Mouse (Mus musculus) gastrocnemius, adult 18-20 months (tissue): ENCODE measurements around the gene Pde5a. TPM values are rescaled to one million over a fixed set of nuclear protein-coding genes. Genes with fewer than 3 reads are reported as not detected.

Source experiments
- DNase-seq: peaks from one replicate; pipeline ENCODE4 v3.0.0; 2021; ENCODE audit warnings: low spot score
- long read RNA-seq, 2 experiments: library from polyadenylated mRNA; stranded (forward); transcript quantifications; one replicate each; pipeline ENCODE4 v2.0.0; 2021
- total RNA-seq, 2 experiments: library from RNA; stranded (reverse); gene quantifications; 2 replicates each; pipeline ENCODE4 v1.2.3; 2021

Gene Pde5a
- 1 to 10 TPM; 1.5 to 2.1 TPM for total RNA-seq
- long read RNA-seq, experiment 1 = 0 reads
- long read RNA-seq, experiment 2 = 0 reads

GRCm38 (mm10) chr3:122728852-122729600, at the start of gene Pde5a:
Gene Pde5a (plus strand): TSS chr3:122728947.
- peak; percentile 65 for DNase-seq

- DNase-seq = no peak
Measured at GRCm38 (mm10) chr3:122680851-122681250, 47.9 kb upstream of the Pde5a start.

GRCm38 (mm10) chr3:122682352-122682751, 46.4 kb upstream of the Pde5a start:
- no peak for DNase-seq

GRCm38 (mm10) chr3:122684832-122685231, 43.9 kb upstream of the Pde5a start:
- DNase-seq = no peak

GRCm38 (mm10) chr3:122693039-122693438, 35.7 kb upstream of the Pde5a start:
- no peak for DNase-seq

GRCm38 (mm10) chr3:122695870-122696269, 32.9 kb upstream of the Pde5a start:
- no peak for DNase-seq

GRCm38 (mm10) chr3:122696672-122697071, 32.1 kb upstream of the Pde5a start:
- no peak for DNase-seq

GRCm38 (mm10) chr3:122704209-122704608, 24.5 kb upstream of the Pde5a start:
- DNase-seq = no peak

- DNase-seq = no peak
Measured at GRCm38 (mm10) chr3:122705246-122705645, 23.5 kb upstream of the Pde5a start.

GRCm38 (mm10) chr3:122708485-122708884, 20.3 kb upstream of the Pde5a start:
- no peak for DNase-seq

GRCm38 (mm10) chr3:122710141-122710540, 18.6 kb upstream of the Pde5a start:
- DNase-seq = no peak

GRCm38 (mm10) chr3:122718631-122719030, 10.1 kb upstream of the Pde5a start:
- no peak for DNase-seq

- no peak for DNase-seq
Measured at GRCm38 (mm10) chr3:122721522-122721921, 7.2 kb upstream of the Pde5a start.

GRCm38 (mm10) chr3:122729601-122729959, 833 bp downstream of the Pde5a start:
- DNase-seq = peak; percentile 24

GRCm38 (mm10) chr3:122729960-122730740, 1.4 kb downstream of the Pde5a start:
- DNase-seq = peak; percentile 50

GRCm38 (mm10) chr3:122730741-122731235, 2.0 kb downstream of the Pde5a start:
- DNase-seq = no peak

GRCm38 (mm10) chr3:122733806-122734205, 5.1 kb downstream of the Pde5a start:
- no peak for DNase-seq

- DNase-seq = no peak
Measured at GRCm38 (mm10) chr3:122734329-122734728, 5.6 kb downstream of the Pde5a start.

GRCm38 (mm10) chr3:122739460-122739859, 10.7 kb downstream of the Pde5a start:
- DNase-seq = no peak

- no peak for DNase-seq
Measured at GRCm38 (mm10) chr3:122744265-122744664, 15.5 kb downstream of the Pde5a start.

- no peak for DNase-seq
Measured at GRCm38 (mm10) chr3:122747921-122748700, 19.4 kb downstream of the Pde5a start.
